Mouse (Mus musculus) heart, embryonic 12.5 days (tissue): ENCODE results near the gene Sohlh2. TPM values are rescaled to one million over a fixed set of nuclear protein-coding genes. Genes with fewer than 3 reads are reported as not detected.

Source experiments
- ATAC-seq: fragments of 200-750 bp; cut with Nextera tagmentation; 2 replicates; pipeline ENCODE4 v1.8.0; 2017; ENCODE audit warnings: moderate TSS enrichment, moderate library complexity; ENCODE audit not compliant: insufficient number of reproducible peaks, low FRiP score
- H3K27ac ChIP-seq: fragments of 300-500 bp; sonication (generic); 2 replicates; pipeline ENCODE4 v1.5.1; 2016; ENCODE audit warnings: mild to moderate bottlenecking, moderate library complexity; ENCODE audit not compliant: poor library complexity, severe bottlenecking
- H3K27me3 ChIP-seq: fragments of 300-500 bp; sonication (generic); replicated peaks from 2 replicates; pipeline ENCODE4 v1.6.1; 2016; ENCODE audit warnings: mild to moderate bottlenecking, moderate library complexity
- H3K36me3 ChIP-seq: fragments of 300-500 bp; sonication (generic); 2 replicates; pipeline ENCODE4 v1.6.1; 2016; ENCODE audit warnings: mild to moderate bottlenecking, moderate library complexity
- H3K4me1 ChIP-seq: fragments of 300-500 bp; sonication (generic); replicated peaks from 2 replicates; pipeline ENCODE4 v1.6.1; 2016; ENCODE audit warnings: mild to moderate bottlenecking
- H3K4me2 ChIP-seq: fragments of 300-500 bp; sonication (generic); 2 replicates; pipeline ENCODE4 v1.6.1; 2016; ENCODE audit warnings: mild to moderate bottlenecking, moderate library complexity
- H3K4me3 ChIP-seq: fragments of 300-500 bp; sonication (generic); 2 replicates; pipeline ENCODE4 v1.5.1; 2016; ENCODE audit warnings: mild to moderate bottlenecking
- H3K9ac ChIP-seq: fragments of 300-500 bp; sonication (generic); 2 replicates; pipeline ENCODE4 v1.6.1; 2016; ENCODE audit warnings: mild to moderate bottlenecking, moderate library complexity
- H3K9me3 ChIP-seq: fragments of 300-500 bp; sonication (generic); replicated peaks from 2 replicates; pipeline ENCODE4 v1.6.1; 2016; ENCODE audit warnings: mild to moderate bottlenecking, moderate library complexity
- WGBS: fragments of 180-500 bp; shearing (Covaris S2); methylation state at CpG from one replicate; pipeline ENCODE4 v1.1.7; 2016; 5-methylcytosine and 5-hydroxymethylcytosine counted together
- polyA plus RNA-seq: library from polyadenylated mRNA; unstranded; fragments of >200 nt; fragmentation: Nextera tagmentation; extraction: Ambion mirVana; gene quantifications from 2 replicates; pipeline ENCODE4 v1.2.1, GENCODE M21; 2016

Gene Sohlh2
- polyA plus RNA-seq, result 0.06 and 0.10 TPM in 2 replicates

GRCm38 (mm10) chr3:55181766-55182165 is at the start of gene Sohlh2:
Sohlh2 (plus strand) TSS chr3:55182028.
- Histone ChIP-seq H3K4me2 (no peak within 1 kb of the TSS), H3K4me1 (peaks cover 9% of the 10 kb centered on the region; the same call in 1 of the 2 replicates), H3K9ac (no peak within 1 kb of the TSS), H3K9me3 (no peaks in the 10 kb centered on the region), H3K27me3 (no peaks in the 10 kb centered on the region), H3K4me3 (no peak within 1 kb of the TSS), H3K36me3 (no peaks in the 10 kb centered on the region), H3K27ac (no peak within 1 kb of the TSS)
- no peak for ATAC-seq
- WGBS, result 88% methylated on average over 22 of the region's 22 CpGs

GRCm38 (mm10) chr3:55137039-55137438 is 44.8 kb upstream of the Sohlh2 start, which contains the start of gene Ccdc169:
Ccdc169 (plus strand) TSS chr3:55137339.
- ATAC-seq, result no peak
- Histone ChIP-seq H3K4me2 (no peak within 1 kb of the TSS), H3K27ac (no peak within 1 kb of the TSS), H3K4me3 (no peak within 1 kb of the TSS), H3K4me1 (no peaks in the 10 kb centered on the region), H3K36me3 (peaks cover 58% of the 10 kb centered on the region), H3K9ac (no peak within 1 kb of the TSS), H3K9me3 (no peaks in the 10 kb centered on the region), H3K27me3 (no peaks in the 10 kb centered on the region)

- H3K27me3 ChIP-seq, result no peaks in the 10 kb centered on the region
- no peak overlapping the region for H3K4me3 ChIP-seq
- 91% methylated on average over 12 of the region's 12 CpGs for WGBS
- no peak overlapping the region for H3K4me2 ChIP-seq
- no peak overlapping the region for H3K27ac ChIP-seq
- no peaks in the 10 kb centered on the region for H3K4me1 ChIP-seq
- H3K9me3 ChIP-seq, result no peaks in the 10 kb centered on the region
- H3K9ac ChIP-seq, result no peak overlapping the region
- no peak for ATAC-seq
- peaks cover 32% of the 10 kb centered on the region for H3K36me3 ChIP-seq
These were observed 42.0 kb upstream of the Sohlh2 start for GRCm38 (mm10) chr3:55139837-55140236.

GRCm38 (mm10) chr3:55141401-55141800 is 40.4 kb upstream of the Sohlh2 start:
- Histone ChIP-seq H3K9ac (no peak overlapping the region), H3K4me1 (no peaks in the 10 kb centered on the region), H3K4me3 (no peak overlapping the region), H3K36me3 (peaks cover 18% of the 10 kb centered on the region), H3K27me3 (no peaks in the 10 kb centered on the region), H3K4me2 (no peak overlapping the region), H3K9me3 (no peaks in the 10 kb centered on the region), H3K27ac (no peak overlapping the region)
- ATAC-seq, result no peak
- WGBS, result 83% methylated on average over 2 of the region's 2 CpGs

- Histone ChIP-seq H3K27ac (no peak overlapping the region), H3K4me1 (no peaks in the 10 kb centered on the region), H3K4me2 (no peak overlapping the region), H3K9ac (no peak overlapping the region), H3K9me3 (no peaks in the 10 kb centered on the region), H3K36me3 (no peaks in the 10 kb centered on the region), H3K27me3 (no peaks in the 10 kb centered on the region), H3K4me3 (no peak overlapping the region)
- 64% methylated on average over 4 of the region's 4 CpGs for WGBS
- no peak for ATAC-seq
These were observed 36.9 kb upstream of the Sohlh2 start for GRCm38 (mm10) chr3:55144916-55145315.

- Histone ChIP-seq H3K9ac (no peak overlapping the region), H3K9me3 (no peaks in the 10 kb centered on the region), H3K27ac (no peak overlapping the region), H3K36me3 (no peaks in the 10 kb centered on the region), H3K4me3 (no peak overlapping the region), H3K27me3 (no peaks in the 10 kb centered on the region), H3K4me1 (no peaks in the 10 kb centered on the region), H3K4me2 (no peak overlapping the region)
- no peak for ATAC-seq
- 79% methylated on average over 6 of the region's 6 CpGs for WGBS
These were observed 35.4 kb upstream of the Sohlh2 start for GRCm38 (mm10) chr3:55146441-55146840.

- no peaks in the 10 kb centered on the region for H3K4me1 ChIP-seq
- H3K27me3 ChIP-seq, result no peaks in the 10 kb centered on the region
- H3K27ac ChIP-seq, result no peak overlapping the region
- ATAC-seq, result no peak
- no peak overlapping the region for H3K4me2 ChIP-seq
- 73% methylated on average over 2 of the region's 2 CpGs for WGBS
- no peaks in the 10 kb centered on the region for H3K9me3 ChIP-seq
- H3K36me3 ChIP-seq, result no peaks in the 10 kb centered on the region
- H3K9ac ChIP-seq, result no peak overlapping the region
- no peak overlapping the region for H3K4me3 ChIP-seq
These were observed 34.7 kb upstream of the Sohlh2 start for GRCm38 (mm10) chr3:55147156-55147555.

- H3K27ac ChIP-seq, result no peak overlapping the region
- no peak for ATAC-seq
These were observed 33.7 kb upstream of the Sohlh2 start for GRCm38 (mm10) chr3:55148091-55148490.

GRCm38 (mm10) chr3:55151656-55152433 is 30.0 kb upstream of the Sohlh2 start:
- H3K9me3 ChIP-seq, result no peaks in the 10 kb centered on the region
- H3K4me3 ChIP-seq, result no peak overlapping the region
- no peak for ATAC-seq

More at GRCm38 (mm10) chr3:55148091-55148490, 33.7 kb upstream of the Sohlh2 start:
- Histone ChIP-seq H3K27me3 (no peaks in the 10 kb centered on the region), H3K4me1 (no peaks in the 10 kb centered on the region), H3K4me2 (no peak overlapping the region), H3K9me3 (no peaks in the 10 kb centered on the region), H3K36me3 (no peaks in the 10 kb centered on the region), H3K9ac (no peak overlapping the region), H3K4me3 (no peak overlapping the region)
- WGBS, result 51% methylated on average over 3 of the region's 3 CpGs

GRCm38 (mm10) chr3:55152673-55153334 is 29.0 kb upstream of the Sohlh2 start:
- Histone ChIP-seq H3K36me3 (no peaks in the 10 kb centered on the region), H3K4me2 (no peak overlapping the region), H3K27me3 (no peaks in the 10 kb centered on the region), H3K4me1 (peaks cover 9% of the 10 kb centered on the region; the same call in 1 of the 2 replicates), H3K4me3 (no peak overlapping the region), H3K27ac (no peak overlapping the region), H3K9ac (no peak overlapping the region), H3K9me3 (no peaks in the 10 kb centered on the region)
- WGBS, result 68% methylated on average over 6 of the region's 6 CpGs
- ATAC-seq, result no peak

More at GRCm38 (mm10) chr3:55151656-55152433, 30.0 kb upstream of the Sohlh2 start:
- 39% methylated on average over 7 of the region's 7 CpGs for WGBS
- Histone ChIP-seq H3K36me3 (no peaks in the 10 kb centered on the region), H3K4me1 (peaks cover 9% of the 10 kb centered on the region; the same call in 1 of the 2 replicates), H3K27ac (no peak overlapping the region), H3K4me2 (no peak overlapping the region), H3K9ac (no peak overlapping the region), H3K27me3 (no peaks in the 10 kb centered on the region)

GRCm38 (mm10) chr3:55154163-55154562 is 27.7 kb upstream of the Sohlh2 start:
- Histone ChIP-seq H3K4me2 (no peak overlapping the region), H3K4me3 (no peak overlapping the region), H3K27ac (no peak overlapping the region), H3K36me3 (no peaks in the 10 kb centered on the region), H3K27me3 (no peaks in the 10 kb centered on the region), H3K4me1 (peaks cover 9% of the 10 kb centered on the region; the same call in 1 of the 2 replicates), H3K9me3 (no peaks in the 10 kb centered on the region), H3K9ac (no peak overlapping the region)
- ATAC-seq, result no peak
- WGBS, result 80% methylated on average over 7 of the region's 7 CpGs
